Mouse (Mus musculus) ovary, postnatal 36 days (tissue): ENCODE measurements around the gene Cacna1h.

Experiments used
- DNase-seq: peaks from one replicate; pipeline ENCODE4 v3.0.0; 2022; ENCODE audit warnings: low spot score, mixed read lengths

The Cacna1h gene

GRCm38 (mm10) chr17:25407352-25407751, 26.2 kb downstream of the Cacna1h start:
- DNase-seq: no peak

DNA sequence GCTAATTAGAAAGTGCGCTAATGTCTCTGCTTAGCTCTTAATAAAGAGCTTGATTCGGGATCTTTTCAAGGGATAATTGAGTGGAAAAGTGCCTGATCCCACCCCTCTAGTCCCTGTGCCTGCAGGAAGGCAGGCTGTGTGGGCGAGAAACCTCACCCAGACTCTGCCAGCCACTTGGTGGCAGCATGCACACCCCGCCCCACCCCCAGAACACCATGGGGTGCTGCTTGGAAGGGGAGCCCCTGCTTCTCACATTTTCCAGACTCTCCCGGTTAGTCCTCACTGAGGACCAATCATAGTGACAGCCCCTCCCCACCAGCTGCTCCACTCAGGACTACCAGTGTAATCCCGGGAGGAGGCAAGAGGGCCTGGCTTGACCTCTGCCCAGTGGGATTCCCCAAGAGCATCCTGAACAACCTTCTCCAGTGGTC, 27.6 kb downstream of the Cacna1h start:
- DNase-seq: no peak

GRCm38 (mm10) chr17:25405224-25405895, 28.2 kb downstream of the Cacna1h start:
- peak; percentile 38 for DNase-seq

GRCm38 (mm10) chr17:25404190-25404589, 29.4 kb downstream of the Cacna1h start:
- no peak for DNase-seq

DNA sequence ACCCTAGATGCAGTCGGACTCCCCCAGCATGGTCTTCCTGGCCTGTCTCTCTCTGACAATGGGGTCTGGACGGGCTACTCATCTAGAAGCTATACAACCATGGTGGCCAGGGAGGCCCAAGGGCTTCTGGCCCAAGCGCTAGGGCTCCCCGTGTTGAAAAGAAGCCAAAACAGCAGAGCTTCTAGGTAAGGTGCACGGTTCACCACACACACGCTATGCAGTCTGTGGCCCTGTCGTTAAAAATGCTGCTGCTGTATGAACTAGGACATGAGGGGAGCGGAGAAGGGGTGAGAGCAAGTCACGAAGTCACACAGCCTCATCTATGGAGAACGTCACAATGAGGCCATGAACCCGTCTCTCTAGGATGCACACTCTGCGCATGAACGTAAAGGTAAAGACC, 31.4 kb downstream of the Cacna1h start:
- DNase-seq: no peak

- no peak for DNase-seq
Measured at GRCm38 (mm10) chr17:25401491-25401890, 32.1 kb downstream of the Cacna1h start.

DNA sequence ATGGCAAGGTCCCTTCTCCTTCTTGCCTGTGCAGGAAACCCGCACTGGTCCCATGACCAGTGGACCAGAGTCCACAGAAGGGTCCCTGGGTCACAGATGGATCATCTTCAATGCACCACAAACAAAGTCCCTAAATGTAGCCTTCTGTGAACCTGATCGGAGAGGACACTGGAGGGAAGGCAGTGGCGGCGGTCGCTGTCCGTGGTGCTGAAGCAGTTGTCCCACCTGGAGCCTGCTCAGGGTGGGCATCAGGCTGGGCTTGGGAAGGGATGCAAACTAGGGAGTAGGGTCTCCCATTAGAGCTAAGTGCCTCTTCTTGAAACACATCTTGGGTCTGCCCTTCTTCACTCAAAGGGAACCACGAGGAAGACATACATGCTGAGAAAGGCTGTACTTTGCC, 33.1 kb downstream of the Cacna1h start:
- DNase-seq: peak; percentile 65

DNA sequence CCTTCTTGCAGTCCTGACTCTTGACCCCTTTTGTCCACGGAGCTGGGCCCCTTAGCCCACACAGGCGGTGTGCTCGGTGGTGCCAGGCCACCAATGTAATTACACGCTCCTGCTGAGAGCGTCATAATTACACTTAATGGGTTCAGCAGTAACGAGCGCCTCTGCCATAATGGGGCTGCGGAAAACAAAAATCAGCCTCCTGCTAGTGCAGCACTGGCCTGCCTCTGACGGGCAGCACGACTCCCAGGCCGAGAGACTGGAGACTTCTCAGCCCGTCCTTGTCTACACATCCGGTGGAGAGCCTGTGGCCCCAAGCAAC, 35.1 kb downstream of the Cacna1h start:
- no peak for DNase-seq

- peak; percentile 78 for DNase-seq
Measured at GRCm38 (mm10) chr17:25397804-25398519, 35.6 kb downstream of the Cacna1h start.

GRCm38 (mm10) chr17:25394526-25394925, 39.1 kb downstream of the Cacna1h start:
- DNase-seq: no peak

GRCm38 (mm10) chr17:25374011-25374410, 59.6 kb downstream of the Cacna1h start:
- DNase-seq: no peak

DNA sequence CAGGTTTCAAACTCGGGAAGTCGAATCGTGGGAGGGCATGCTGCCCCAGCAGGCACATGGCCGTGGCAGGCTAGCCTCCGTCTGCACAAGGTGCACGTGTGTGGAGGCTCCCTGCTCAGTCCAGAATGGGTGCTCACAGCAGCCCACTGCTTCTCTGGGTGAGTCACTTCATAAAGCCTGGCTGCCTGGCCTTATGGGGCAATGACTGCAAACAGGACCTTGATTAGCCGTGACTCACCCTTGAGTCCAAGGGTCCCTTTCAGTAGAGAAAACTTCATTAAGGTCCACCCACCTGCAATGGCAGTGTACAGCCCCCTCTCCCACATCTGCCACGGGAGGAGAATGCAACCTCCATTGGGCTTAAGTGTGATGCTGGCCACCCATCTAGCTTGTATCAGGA, 61.1 kb downstream of the Cacna1h start:
- no peak for DNase-seq

DNA sequence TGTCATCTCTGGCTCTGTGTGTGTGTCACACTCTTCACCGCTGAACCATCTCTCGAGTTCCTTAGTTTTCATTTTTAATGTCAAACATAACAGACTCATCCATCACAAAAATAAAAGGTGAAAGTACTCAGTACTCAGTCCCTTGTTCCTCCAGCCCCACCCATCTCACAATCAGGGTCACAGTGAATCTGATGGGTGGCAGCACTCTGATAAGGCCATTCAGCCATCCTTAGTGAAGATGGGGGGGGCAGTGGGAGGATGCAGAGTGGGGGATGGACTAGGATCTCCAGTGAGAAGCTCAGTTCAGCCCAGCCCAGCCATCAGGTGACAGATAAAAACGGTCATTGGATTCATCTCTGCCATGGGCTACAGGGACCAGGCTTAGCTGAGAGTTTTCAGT, 64.6 kb downstream of the Cacna1h start, which contains the start of gene Tpsg1:
Gene Tpsg1, plus strand, starts transcription at position 301 of the 400 bp plus-strand sequence.
- no peak for DNase-seq

DNA sequence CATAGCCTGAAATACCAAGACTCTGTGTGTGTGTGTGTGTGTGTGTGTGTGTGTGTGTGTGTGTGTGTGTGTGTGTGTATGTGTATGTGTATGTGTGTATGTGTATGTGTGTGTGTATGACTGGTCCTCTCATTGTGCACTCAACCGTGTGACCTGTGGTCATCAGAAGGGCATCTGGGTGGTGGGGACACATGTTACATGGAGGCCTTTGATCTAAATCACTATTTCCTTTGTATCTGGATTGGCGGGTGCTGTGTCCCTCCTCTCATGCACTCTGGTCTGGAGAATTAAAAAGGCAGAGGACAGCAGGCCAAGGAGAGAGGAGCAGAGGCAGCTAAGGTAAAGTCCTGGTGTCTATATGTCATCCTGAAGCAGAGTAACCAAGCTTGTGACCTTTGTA, 67.6 kb downstream of the Cacna1h start, which contains the start of gene Tpsb2:
Gene Tpsb2, plus strand, starts transcription at position 301 of the 400 bp plus-strand sequence.
- DNase-seq: no peak

GRCm38 (mm10) chr17:25363726-25364125, 69.9 kb downstream of the Cacna1h start:
- DNase-seq: peak; percentile 54

GRCm38 (mm10) chr17:25361291-25361690, 72.3 kb downstream of the Cacna1h start:
- no peak for DNase-seq

DNA sequence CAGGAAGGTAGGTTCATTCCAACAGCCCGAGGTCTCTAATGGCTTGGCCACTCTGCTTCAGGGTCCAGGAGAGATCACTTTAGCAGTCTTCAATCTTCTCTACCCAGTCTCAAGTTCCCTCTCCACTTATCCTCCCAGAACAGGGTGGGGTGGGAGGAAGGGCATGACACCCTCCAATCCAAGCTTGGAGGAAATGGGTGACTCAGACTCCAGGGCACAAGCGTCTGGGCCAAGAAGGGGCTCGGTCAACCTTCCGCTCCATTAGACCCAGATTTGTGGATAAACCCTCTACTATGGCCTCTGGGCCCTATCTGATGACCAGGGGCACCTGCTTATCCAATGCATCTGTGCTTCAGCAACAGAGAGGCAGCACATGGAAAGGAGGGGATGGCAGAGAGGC, 88.1 kb downstream of the Cacna1h start, which contains the start of gene Tpsab1:
Gene Tpsab1, minus strand, starts transcription at position 101 of the 400 bp plus-strand sequence.
- DNase-seq: no peak

- DNase-seq: no peak
Measured at GRCm38 (mm10) chr17:25341490-25341889, 92.1 kb downstream of the Cacna1h start.

GRCm38 (mm10) chr17:25340003-25340402, 93.6 kb downstream of the Cacna1h start:
- DNase-seq: no peak

GRCm38 (mm10) chr17:25338218-25338617, 95.4 kb downstream of the Cacna1h start:
- no peak for DNase-seq

GRCm38 (mm10) chr17:25333943-25334342, 99.6 kb downstream of the Cacna1h start:
- peak; percentile 66 for DNase-seq

GRCm38 (mm10) chr17:25332321-25332720, 101.3 kb downstream of the Cacna1h start:
- DNase-seq: no peak
